Mouse (Mus musculus) heart, postnatal 0 days (tissue): ENCODE results near the gene Col4a3bp. TPM values are rescaled to one million over a fixed set of nuclear protein-coding genes. Genes with fewer than 3 reads are reported as not detected.

Experiments used
- ATAC-seq: fragments of 200-750 bp; cut with Nextera tagmentation; 2 replicates; pipeline ENCODE4 v1.8.0; 2017; ENCODE audit warnings: low read depth, moderate number of reproducible peaks, moderate library complexity; ENCODE audit not compliant: insufficient read depth
- DNase-seq: peaks from one replicate; pipeline ENCODE4 v3.0.0-alpha.2; 2016; ENCODE audit warnings: low spot score
- H3K27ac ChIP-seq: fragments of 300-500 bp; sonication (generic); 2 replicates; pipeline ENCODE4 v1.5.1; 2014; ENCODE audit warnings: low read depth, mild to moderate bottlenecking
- H3K27me3 ChIP-seq: fragments of 300-500 bp; sonication (generic); 2 replicates; pipeline ENCODE4 v1.6.1; 2014; ENCODE audit warnings: low read length, mixed read lengths; ENCODE audit not compliant: control insufficient read depth, insufficient read depth
- H3K36me3 ChIP-seq: fragments of 300-500 bp; sonication (generic); replicated peaks from 2 replicates; pipeline ENCODE4 v1.6.1; 2014; ENCODE audit warnings: low read length, mixed read lengths; ENCODE audit not compliant: control insufficient read depth, insufficient read depth
- H3K4me1 ChIP-seq: fragments of 300-500 bp; sonication (generic); 2 replicates; pipeline ENCODE4 v1.6.1; 2014; ENCODE audit warnings: antibody characterized with exemption; ENCODE audit not compliant: control insufficient read depth, insufficient read depth
- H3K4me2 ChIP-seq: fragments of 300-500 bp; sonication (generic); 2 replicates; pipeline ENCODE4 v1.6.1; 2014; ENCODE audit warnings: low read depth, mild to moderate bottlenecking, low read length, moderate library complexity
- H3K4me3 ChIP-seq: fragments of 300-500 bp; sonication (generic); 2 replicates; pipeline ENCODE4 v1.5.1; 2014; ENCODE audit warnings: low read depth, low read length
- H3K9ac ChIP-seq: fragments of 300-500 bp; sonication (generic); replicated peaks from 2 replicates; pipeline ENCODE4 v1.6.1; 2014; ENCODE audit warnings: low read depth, low read length, mixed read lengths
- H3K9me3 ChIP-seq: fragments of 300-500 bp; sonication (generic); replicated peaks from 2 replicates; pipeline ENCODE4 v1.6.1; 2016; ENCODE audit warnings: low read length; ENCODE audit not compliant: control insufficient read depth
- CTCF ChIP-seq: IDR thresholded peaks from 2 replicates; pipeline ENCODE4 v1.5.1; 2016; ENCODE audit warnings: antibody characterized with exemption, control low read depth, low read depth
- EP300 ChIP-seq: IDR thresholded peaks from 2 replicates; pipeline ENCODE4 v1.6.1; 2016; ENCODE audit warnings: antibody characterized with exemption, low read depth
- WGBS: fragments of 180-500 bp; shearing (Covaris S2); extraction: QIAGEN DNeasy Blood & Tissue Kit; methylation state at CpG from one replicate; pipeline ENCODE4 v1.1.7; 2014; 5-methylcytosine and 5-hydroxymethylcytosine counted together
- polyA plus RNA-seq: library from polyadenylated mRNA; unstranded; fragments of >200 nt; fragmentation: Nextera tagmentation; extraction: Ambion mirVana; gene quantifications from 2 replicates; pipeline ENCODE4 v1.2.1, GENCODE M21; 2015
- total RNA-seq: library from RNA; depleted of rRNA; stranded (reverse); fragments of >200 nt; gene quantifications from 2 replicates; pipeline ENCODE4 v1.2.3, GENCODE M21; 2014; ENCODE audit warnings: low replicate concordance; rRNA removed

Gene Col4a3bp
- total and polyA plus RNA-seq, 2 experiments from 2014 or later, result 6.5 to 37.5 TPM

DNA sequence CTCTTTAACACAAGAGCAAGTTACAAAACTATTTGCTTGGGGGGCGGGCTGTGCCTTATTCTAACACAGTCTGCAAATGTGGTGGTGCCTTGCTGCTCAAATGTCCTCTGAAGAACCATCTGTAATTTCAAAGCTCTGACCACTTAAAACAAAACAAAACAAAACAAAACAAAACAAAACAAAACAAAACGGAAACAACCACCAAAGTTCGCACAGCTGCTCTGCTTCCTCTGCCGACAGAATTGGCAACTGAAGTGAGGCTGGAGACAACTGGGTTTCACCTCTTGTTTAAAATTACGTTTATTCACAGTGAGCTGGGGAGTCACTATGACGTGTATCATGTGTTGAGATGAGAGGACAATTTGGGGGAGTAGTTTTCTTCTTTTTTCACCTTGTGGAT, 136.2 kb downstream of the Col4a3bp start:
- WGBS, result 74% methylated on average over 6 of the region's 6 CpGs
- H3K4me3 ChIP-seq, result no peak overlapping the region
- DNase-seq (no peak), ATAC-seq (no peak)
- H3K36me3 ChIP-seq, result no peaks in the 10 kb centered on the region
- H3K27me3 ChIP-seq, result no peaks in the 10 kb centered on the region
- no peak overlapping the region for H3K9ac ChIP-seq
- TF ChIP-seq EP300 (no peak), CTCF (no peak)
- H3K4me2 ChIP-seq, result no peak overlapping the region
- H3K27ac ChIP-seq, result no peak overlapping the region
- H3K9me3 ChIP-seq, result no peaks in the 10 kb centered on the region
- H3K4me1 ChIP-seq, result no peaks in the 10 kb centered on the region

DNA sequence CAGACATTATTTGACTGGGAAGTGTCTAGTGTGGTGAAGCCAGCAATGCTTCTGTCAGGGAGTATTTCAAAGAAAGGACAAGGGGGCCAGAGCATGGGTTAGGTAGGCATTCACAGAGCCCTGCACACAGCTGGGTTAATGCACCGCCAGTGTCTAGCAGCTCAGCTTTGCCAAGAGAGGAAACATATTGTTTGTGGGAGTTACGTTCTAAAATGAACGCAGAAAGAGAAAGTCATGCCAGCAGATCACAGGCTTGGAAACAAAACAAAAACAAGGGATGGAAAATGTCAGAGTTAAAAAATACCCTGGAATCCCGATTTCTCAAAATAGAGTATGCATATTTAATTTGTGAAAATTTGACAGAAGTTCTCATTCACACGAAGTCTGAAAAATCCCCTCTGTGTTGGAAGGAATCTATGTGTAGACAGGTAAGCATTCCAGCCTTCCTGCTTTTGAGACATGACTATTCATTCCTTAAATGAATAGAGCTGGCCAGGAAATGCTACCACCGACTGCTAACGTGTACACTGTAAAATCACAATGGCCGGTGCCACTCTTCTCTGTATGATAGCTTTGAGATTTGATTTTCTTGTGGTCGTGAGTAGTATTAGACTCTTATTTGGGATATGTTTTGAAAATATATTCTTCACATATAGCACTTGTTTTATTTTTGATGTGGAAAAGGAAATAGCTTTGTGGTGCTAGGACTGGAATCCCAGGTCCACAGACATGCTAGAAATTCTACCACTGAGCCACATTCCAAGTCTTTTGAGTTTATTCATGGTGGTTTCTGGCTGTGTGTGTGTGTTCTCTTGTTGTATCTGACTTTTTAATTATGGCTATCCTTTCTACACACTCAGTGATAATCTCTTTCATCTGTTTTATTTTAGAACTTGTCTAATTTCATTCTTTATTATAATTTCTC, 138.0 kb downstream of the Col4a3bp start:
- no peak for DNase-seq
- Histone ChIP-seq H3K4me2 (no peak overlapping the region), H3K27ac (no peak overlapping the region), H3K4me1 (no peaks in the 10 kb centered on the region), H3K36me3 (no peaks in the 10 kb centered on the region), H3K9me3 (no peaks in the 10 kb centered on the region), H3K9ac (no peak overlapping the region), H3K27me3 (no peaks in the 10 kb centered on the region), H3K4me3 (no peak overlapping the region)
- TF ChIP-seq EP300, result no peak
- TF ChIP-seq CTCF, result no peak
- 56% methylated on average over 9 of the region's 9 CpGs for WGBS
- no peak for ATAC-seq

DNA sequence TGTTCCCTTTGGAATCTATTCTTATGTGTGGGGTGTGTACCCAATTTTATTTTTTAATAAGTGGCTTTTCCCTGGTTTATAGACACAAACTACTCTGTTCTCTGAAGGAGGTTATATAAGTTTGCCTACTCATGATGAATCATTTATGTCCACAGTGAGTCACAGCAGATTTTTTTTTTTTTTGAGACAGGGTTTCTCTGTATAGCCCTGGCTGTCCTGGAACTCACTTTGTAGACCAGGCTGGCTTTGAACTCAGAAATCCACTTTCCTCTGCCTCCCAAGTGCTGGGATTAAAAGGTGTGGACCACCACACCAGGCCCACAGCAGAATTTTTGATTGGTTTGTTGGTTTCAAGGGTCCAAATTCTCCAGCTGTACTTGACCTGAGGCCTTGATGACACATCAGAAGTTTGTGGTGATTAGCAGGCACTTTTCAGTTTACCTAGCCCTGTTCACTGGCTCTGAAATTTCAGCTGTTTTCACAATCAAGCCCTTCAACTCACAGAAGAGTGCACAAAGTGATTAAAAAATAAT, 138.7 kb downstream of the Col4a3bp start:
- Histone ChIP-seq H3K4me1 (no peaks in the 10 kb centered on the region), H3K27me3 (no peaks in the 10 kb centered on the region), H3K27ac (no peak overlapping the region), H3K36me3 (no peaks in the 10 kb centered on the region), H3K4me2 (no peak overlapping the region), H3K9me3 (no peaks in the 10 kb centered on the region), H3K4me3 (no peak overlapping the region), H3K9ac (no peak overlapping the region)
- ATAC-seq (no peak), DNase-seq (no peak)
- TF ChIP-seq CTCF (no peak), EP300 (no peak)

DNA sequence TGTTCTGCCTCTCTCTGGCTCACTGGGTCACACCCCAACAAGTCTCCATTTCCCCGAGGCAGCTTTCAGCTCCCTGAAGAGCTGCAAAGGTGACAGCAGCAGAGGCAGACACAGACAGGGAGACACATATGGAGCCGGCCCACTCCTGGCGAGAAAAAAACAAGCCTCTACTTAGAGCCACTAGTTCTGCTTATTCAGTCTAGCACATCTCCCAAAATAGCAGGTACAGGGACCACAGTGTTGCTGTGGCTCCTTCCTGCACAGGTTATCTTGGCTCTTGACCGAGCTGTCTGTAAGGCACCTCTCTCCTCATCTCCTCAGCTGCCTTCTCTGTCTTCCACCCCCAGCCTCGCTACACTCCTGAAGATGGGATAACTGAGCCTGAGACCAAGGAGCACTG, 142.4 kb downstream of the Col4a3bp start:
- Histone ChIP-seq H3K36me3 (no peaks in the 10 kb centered on the region), H3K9me3 (no peaks in the 10 kb centered on the region), H3K9ac (no peak overlapping the region), H3K27ac (no peak overlapping the region), H3K4me2 (no peak overlapping the region), H3K27me3 (no peaks in the 10 kb centered on the region), H3K4me1 (no peaks in the 10 kb centered on the region), H3K4me3 (no peak overlapping the region)
- DNase-seq, result no peak
- no peak for ATAC-seq
- TF ChIP-seq CTCF, result no peak
- no peak for TF ChIP-seq EP300
- WGBS, result 45% methylated on average over 5 of the region's 5 CpGs

DNA sequence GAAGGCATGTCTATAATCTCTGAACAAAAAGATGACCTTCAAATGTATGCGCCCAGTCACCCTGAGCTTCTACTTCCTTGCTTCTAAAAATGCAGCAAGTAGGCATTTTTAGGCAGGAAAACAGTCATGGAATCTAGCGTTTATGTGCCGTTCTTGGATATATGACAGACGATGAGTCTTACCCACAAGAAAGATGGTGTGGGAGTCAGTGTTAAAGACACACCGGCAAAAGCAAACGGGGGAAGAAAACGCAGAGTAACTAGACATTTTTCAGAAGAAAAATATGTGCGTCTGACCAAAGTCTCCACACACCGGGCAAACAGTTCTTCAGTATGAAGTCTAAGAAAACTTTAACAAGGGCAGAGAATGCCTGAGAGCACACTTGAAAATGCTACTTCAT, 144.8 kb downstream of the Col4a3bp start:
- no peak overlapping the region for H3K4me3 ChIP-seq
- H3K27me3 ChIP-seq, result no peaks in the 10 kb centered on the region
- no peaks in the 10 kb centered on the region for H3K9me3 ChIP-seq
- ATAC-seq (no peak), DNase-seq (no peak)
- no peaks in the 10 kb centered on the region for H3K4me1 ChIP-seq
- no peaks in the 10 kb centered on the region for H3K36me3 ChIP-seq
- no peak overlapping the region for H3K27ac ChIP-seq
- no peak overlapping the region for H3K4me2 ChIP-seq
- 73% methylated on average over 9 of the region's 9 CpGs for WGBS
- no peak for TF ChIP-seq CTCF
- TF ChIP-seq EP300, result no peak
- no peak overlapping the region for H3K9ac ChIP-seq

Other genes starting within 250 kb of the Col4a3bp start
- 7.9 and 10.6 TPM in 2 replicates for gene Poc5, start 154.3 kb upstream of the Col4a3bp start, total RNA-seq
- 5.7 and 7.8 TPM in 2 replicates for gene Poc5, start 154.3 kb upstream of the Col4a3bp start, polyA plus RNA-seq
- gene Ankdd1b, start 71.4 kb upstream of the Col4a3bp start, total RNA-seq, result 0.88 and 5.4 TPM in 2 replicates
- gene Ankdd1b, start 71.4 kb upstream of the Col4a3bp start, polyA plus RNA-seq, result 0.81 and 1.2 TPM in 2 replicates
- not detected in 2 replicates for gene Gm17622, start 51.9 kb upstream of the Col4a3bp start, total RNA-seq
- gene Gm17622, start 51.9 kb upstream of the Col4a3bp start, polyA plus RNA-seq, result not detected in 2 replicates
- 3.6 and 6.5 TPM in 2 replicates for gene Polk, start within 50 bp of the Col4a3bp start, total RNA-seq
- 2.8 and 3.3 TPM in 2 replicates for gene Polk, start within 50 bp of the Col4a3bp start, polyA plus RNA-seq
- 19.8 and 48.7 TPM in 2 replicates for gene Hmgcr, start 128.3 kb downstream of the Col4a3bp start, total RNA-seq
- 10.6 and 13.8 TPM in 2 replicates for gene Hmgcr, start 128.3 kb downstream of the Col4a3bp start, polyA plus RNA-seq
- gene Ankrd31, start 205.7 kb downstream of the Col4a3bp start, total RNA-seq, result not detected in 2 replicates
- gene Ankrd31, start 205.7 kb downstream of the Col4a3bp start, polyA plus RNA-seq, result not detected in 2 replicates